Mouse (Mus musculus): ENCODE measurements at regions not wholly inside any gene's neighbourhood (a gene's known extent, or its start where the extent isn't known, plus 50 kb on each side); places are given as distances from the start of the nearest gene placed in this dataset.

- TF ChIP-seq CTCF (conservative IDR thresholded peaks at IDR 0.05; ENCODE audit: insufficient read depth, insufficient read length, low read depth, low read length) (no peak), POLR2A (IDR thresholded peaks at IDR 0.05; ENCODE audit: low read depth, low read length) (no peak)
These were observed 98.1 kb upstream of the Eef2kmt start for GRCm38 (mm10) chr16:5353881-5354280.
